Mouse (Mus musculus) stomach, embryonic 16.5 days (tissue): Measurements from ENCODE around the gene Rimbp2. TPM values are rescaled to one million over a fixed set of nuclear protein-coding genes. Genes with fewer than 3 reads are reported as not detected.

Experiments used
- ATAC-seq: fragments of 200-750 bp; cut with Nextera tagmentation; 2 replicates; pipeline ENCODE4 v1.8.0; 2017; ENCODE audit warnings: moderate number of reproducible peaks, moderate TSS enrichment; ENCODE audit not compliant: insufficient read depth, low FRiP score
- H3K27ac ChIP-seq: fragments of 300-500 bp; sonication (generic); 2 replicates; pipeline ENCODE4 v1.5.1; 2014; ENCODE audit warnings: low read length
- H3K27me3 ChIP-seq: fragments of 300-500 bp; sonication (generic); 2 replicates; pipeline ENCODE4 v1.6.1; 2014; ENCODE audit warnings: low read length, control low read depth, mixed read lengths; ENCODE audit not compliant: control insufficient read depth, insufficient read depth
- H3K36me3 ChIP-seq: fragments of 300-500 bp; sonication (generic); 2 replicates; pipeline ENCODE4 v1.6.1; 2014; ENCODE audit warnings: low read length; ENCODE audit not compliant: control insufficient read depth, insufficient read depth
- H3K4me1 ChIP-seq: fragments of 300-500 bp; sonication (generic); 2 replicates; pipeline ENCODE4 v1.6.1; 2014; ENCODE audit warnings: low read length, control low read depth, mixed read lengths; ENCODE audit not compliant: control insufficient read depth, insufficient read depth
- H3K4me2 ChIP-seq: fragments of 300-500 bp; sonication (generic); 2 replicates; pipeline ENCODE4 v1.6.1; 2014; ENCODE audit warnings: low read depth, low read length, mixed read lengths
- H3K4me3 ChIP-seq: fragments of 300-500 bp; sonication (generic); replicated peaks from 2 replicates; pipeline ENCODE4 v1.5.1; 2014; ENCODE audit warnings: mild to moderate bottlenecking, low read length
- H3K9ac ChIP-seq: fragments of 300-500 bp; sonication (generic); 2 replicates; pipeline ENCODE4 v1.6.1; 2014; ENCODE audit warnings: low read length
- H3K9me3 ChIP-seq: fragments of 300-500 bp; sonication (generic); replicated peaks from 2 replicates; pipeline ENCODE4 v1.6.1; 2016; ENCODE audit warnings: low read length, control low read depth; ENCODE audit not compliant: control insufficient read depth
- WGBS: fragments of 180-500 bp; shearing (Covaris S2); extraction: QIAGEN DNeasy Blood & Tissue Kit; methylation state at CpG from one replicate; pipeline ENCODE4 v1.1.7; 2014; 5-methylcytosine and 5-hydroxymethylcytosine counted together
- polyA plus RNA-seq: library from polyadenylated mRNA; unstranded; fragments of >200 nt; fragmentation: Nextera tagmentation; extraction: Ambion mirVana; gene quantifications from 2 replicates; pipeline ENCODE4 v1.2.1, GENCODE M21; 2015

Rimbp2 gene
- polyA plus RNA-seq, 1 experiment from 2014 or later = 0.39 TPM

- H3K4me2 ChIP-seq = no peak overlapping the region
- no peak overlapping the region for H3K9ac ChIP-seq
- WGBS = 65% methylated on average over 3 of the region's 3 CpGs
- no peak overlapping the region for H3K4me3 ChIP-seq
- ATAC-seq = no peak
- no peaks in the 10 kb centered on the region for H3K9me3 ChIP-seq
- no peaks in the 10 kb centered on the region for H3K36me3 ChIP-seq
- no peaks in the 10 kb centered on the region for H3K4me1 ChIP-seq
- no peak overlapping the region for H3K27ac ChIP-seq
- H3K27me3 ChIP-seq = no peaks in the 10 kb centered on the region
Measured at GRCm38 (mm10) chr5:128871706-128872105, 81.6 kb downstream of the Rimbp2 start.

- Histone ChIP-seq H3K27me3 (no peaks in the 10 kb centered on the region), H3K4me3 (no peak overlapping the region), H3K4me1 (no peaks in the 10 kb centered on the region), H3K9ac (no peak overlapping the region), H3K4me2 (no peak overlapping the region), H3K9me3 (no peaks in the 10 kb centered on the region), H3K27ac (no peak overlapping the region), H3K36me3 (no peaks in the 10 kb centered on the region)
- ATAC-seq = no peak
- 67% methylated on average over 5 of the region's 5 CpGs for WGBS
Measured at GRCm38 (mm10) chr5:128866811-128867210, 86.5 kb downstream of the Rimbp2 start.

GRCm38 (mm10) chr5:128866291-128866690, 87.0 kb downstream of the Rimbp2 start:
- H3K4me3 ChIP-seq = no peak overlapping the region
- no peaks in the 10 kb centered on the region for H3K9me3 ChIP-seq
- no peaks in the 10 kb centered on the region for H3K27me3 ChIP-seq
- no peak overlapping the region for H3K27ac ChIP-seq
- 67% methylated on average over 5 of the region's 5 CpGs for WGBS
- ATAC-seq = no peak
- H3K36me3 ChIP-seq = no peaks in the 10 kb centered on the region
- no peak overlapping the region for H3K9ac ChIP-seq
- H3K4me2 ChIP-seq = no peak overlapping the region
- H3K4me1 ChIP-seq = no peaks in the 10 kb centered on the region

DNA sequence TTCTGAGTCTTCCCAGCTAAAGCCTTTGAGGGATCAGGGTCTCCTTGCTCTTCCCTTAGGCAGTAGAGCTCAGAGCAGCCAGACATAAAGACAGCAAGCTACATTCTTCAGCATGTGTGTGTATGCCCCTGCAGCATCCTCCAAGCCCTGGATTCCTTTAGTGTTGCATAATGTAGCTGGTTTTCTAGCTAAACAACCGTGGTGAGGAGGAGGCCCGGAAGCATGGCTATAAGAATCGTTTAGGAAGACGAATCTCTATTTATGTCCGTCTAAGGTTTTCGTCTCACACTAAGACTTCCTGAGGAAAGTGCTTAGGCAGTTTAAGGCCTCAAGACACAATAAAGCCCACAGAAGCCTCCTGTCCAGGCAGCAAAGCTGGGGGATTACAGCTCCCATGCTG, 89.8 kb downstream of the Rimbp2 start:
- Histone ChIP-seq H3K9ac (no peak overlapping the region), H3K4me1 (no peaks in the 10 kb centered on the region), H3K4me3 (no peak overlapping the region), H3K27ac (no peak overlapping the region), H3K4me2 (no peak overlapping the region), H3K9me3 (no peaks in the 10 kb centered on the region), H3K36me3 (no peaks in the 10 kb centered on the region), H3K27me3 (no peaks in the 10 kb centered on the region)
- ATAC-seq = no peak
- WGBS = 32% methylated on average over 6 of the region's 6 CpGs

GRCm38 (mm10) chr5:128860907-128861306, 92.4 kb downstream of the Rimbp2 start:
- Histone ChIP-seq H3K9me3 (no peaks in the 10 kb centered on the region), H3K4me3 (no peak overlapping the region), H3K4me2 (no peak overlapping the region), H3K9ac (no peak overlapping the region), H3K4me1 (no peaks in the 10 kb centered on the region), H3K27ac (no peak overlapping the region), H3K36me3 (no peaks in the 10 kb centered on the region), H3K27me3 (no peaks in the 10 kb centered on the region)
- 91% methylated on average over 3 of the region's 3 CpGs for WGBS
- no peak for ATAC-seq

GRCm38 (mm10) chr5:128852791-128853190, 100.5 kb downstream of the Rimbp2 start:
- WGBS = 56% methylated on average over 6 of the region's 6 CpGs
- ATAC-seq = no peak

DNA sequence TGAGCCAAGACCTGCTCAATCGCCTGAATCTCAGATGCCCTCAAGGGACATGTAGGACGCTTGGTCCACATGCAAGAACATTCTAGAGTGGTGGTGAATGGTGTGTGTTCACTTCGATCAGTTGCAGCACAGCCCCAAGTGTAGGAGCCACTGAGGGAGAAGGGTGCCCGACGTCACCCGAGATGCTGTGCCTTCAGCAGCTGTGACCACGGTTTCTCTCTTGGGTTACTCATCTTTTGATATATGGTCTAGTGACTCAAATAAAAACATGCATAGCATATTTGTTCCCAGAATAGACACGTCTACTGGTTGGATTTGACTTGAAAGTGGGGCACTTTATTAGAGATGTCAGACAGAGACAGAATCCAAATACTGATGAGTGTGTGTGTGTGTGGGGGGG, 105.5 kb downstream of the Rimbp2 start:
- Histone ChIP-seq H3K4me3 (no peak overlapping the region), H3K4me1 (no peaks in the 10 kb centered on the region), H3K27me3 (no peaks in the 10 kb centered on the region), H3K9me3 (0 out of 2 replicates have a peak, but pooled peaks cover 4% of the 10 kb centered on the region), H3K27ac (no peak overlapping the region), H3K36me3 (no peaks in the 10 kb centered on the region), H3K9ac (no peak overlapping the region), H3K4me2 (no peak overlapping the region)
- 83% methylated on average over 8 of the region's 8 CpGs for WGBS
- ATAC-seq = no peak

More at GRCm38 (mm10) chr5:128852791-128853190, 100.5 kb downstream of the Rimbp2 start:
- Histone ChIP-seq H3K9me3 (no peaks in the 10 kb centered on the region), H3K9ac (no peak overlapping the region), H3K27me3 (no peaks in the 10 kb centered on the region), H3K36me3 (no peaks in the 10 kb centered on the region), H3K4me2 (no peak overlapping the region), H3K4me1 (no peaks in the 10 kb centered on the region), H3K4me3 (no peak overlapping the region), H3K27ac (no peak overlapping the region)

GRCm38 (mm10) chr5:128846433-128847040, 106.7 kb downstream of the Rimbp2 start:
- H3K36me3 ChIP-seq = no peaks in the 10 kb centered on the region
- 86% methylated on average over 12 of the region's 12 CpGs for WGBS
- no peak for ATAC-seq

GRCm38 (mm10) chr5:128845033-128845432, 108.3 kb downstream of the Rimbp2 start:
- Histone ChIP-seq H3K9me3 (0 out of 2 replicates have a peak, but pooled peaks cover 4% of the 10 kb centered on the region), H3K36me3 (no peaks in the 10 kb centered on the region), H3K27me3 (no peaks in the 10 kb centered on the region), H3K4me2 (no peak overlapping the region), H3K27ac (no peak overlapping the region), H3K4me1 (no peaks in the 10 kb centered on the region), H3K9ac (no peak overlapping the region), H3K4me3 (no peak overlapping the region)
- WGBS = 84% methylated on average over 11 of the region's 11 CpGs
- no peak for ATAC-seq

More at GRCm38 (mm10) chr5:128846433-128847040, 106.7 kb downstream of the Rimbp2 start:
- no peaks in the 10 kb centered on the region for H3K4me1 ChIP-seq
- H3K9me3 ChIP-seq = 0 out of 2 replicates have a peak, but pooled peaks cover 4% of the 10 kb centered on the region
- no peak overlapping the region for H3K4me2 ChIP-seq
- H3K4me3 ChIP-seq = no peak overlapping the region
- no peak overlapping the region for H3K27ac ChIP-seq
- no peak overlapping the region for H3K9ac ChIP-seq
- H3K27me3 ChIP-seq = no peaks in the 10 kb centered on the region
